In genomic region chr3:52831986-52832385, GRCm38 (mm10) we compare ENCODE assay signal across 18 mouse cellular contexts.
"Had no signal": no experiment of that assay in that cellular context is flagged by ENCODE, and none has a peak within 500 bp of the region (broad histone marks: within the 10 kb centered on the region; RNA-seq: fewer than 3 reads in every experiment).

No protein-coding gene starts in this region.

- DNase-seq: kidney, adult 18-20 months; kidney, postnatal 10 days; lung, adult 2 months; lung, postnatal 36 days; midbrain, embryonic 14.5 days; right cerebral cortex, adult 18-20 months; right cerebral cortex, postnatal 25 days; spleen, adult 18-20 months; thymus, adult 2 months; thymus, postnatal 25 days had no signal

- H3K9ac ChIP-seq: liver, embryonic 15.5 days; neural tube, embryonic 13.5 days had no signal

- H3K27me3 ChIP-seq: liver, embryonic 15.5 days; neural tube, embryonic 13.5 days had no signal

- H3K4me3 ChIP-seq: left cerebral cortex, adult 2 months; limb, embryonic 10.5 days; liver, embryonic 15.5 days; midbrain, embryonic 10.5 days; myocyte; neural tube, embryonic 13.5 days had no signal

- H3K27ac ChIP-seq: left cerebral cortex, adult 2 months; limb, embryonic 10.5 days; liver, embryonic 15.5 days; midbrain, embryonic 10.5 days; neural tube, embryonic 13.5 days had no signal

- ATAC-seq: lung, postnatal 0 days had no signal

- H3K4me1 ChIP-seq: liver, embryonic 15.5 days; neural tube, embryonic 13.5 days had no signal

- H3K36me3 ChIP-seq: limb, embryonic 10.5 days; liver, embryonic 15.5 days; midbrain, embryonic 10.5 days; neural tube, embryonic 13.5 days had no signal

- H3K9me3 ChIP-seq: limb, embryonic 10.5 days; liver, embryonic 15.5 days; midbrain, embryonic 10.5 days; neural tube, embryonic 13.5 days had no signal

- H3K4me2 ChIP-seq: liver, embryonic 11.5 days; liver, embryonic 15.5 days; neural tube, embryonic 13.5 days had no signal
